Mouse (Mus musculus) lung, postnatal 0 days (tissue): Measurements from ENCODE around the gene Syndig1.

Experiments
- CTCF ChIP-seq: IDR thresholded peaks from 2 replicates; pipeline ENCODE4 v1.5.1; 2016; ENCODE audit warnings: antibody characterized with exemption, mild to moderate bottlenecking
- EP300 ChIP-seq: IDR thresholded peaks from 2 replicates; pipeline ENCODE4 v1.6.1; 2016; ENCODE audit warnings: antibody characterized with exemption, mild to moderate bottlenecking, control low read depth

GRCm38 (mm10) chr2:149925911-149926310, 96.9 kb downstream of the Syndig1 start:
- TF ChIP-seq CTCF (no peak), EP300 (no peak)
